Mouse (Mus musculus) bone marrow macrophage, adult 2 months (primary cell): ENCODE results near the gene Hoxd12.

ENCODE experiments used
- CTCF ChIP-seq: IDR thresholded peaks from 2 replicates; pipeline ENCODE4 v1.5.1; 2012; ENCODE audit warnings: low read depth, mild to moderate bottlenecking, low read length, moderate library complexity
- POLR2A ChIP-seq: IDR thresholded peaks from 2 replicates; pipeline ENCODE4 v1.6.1; 2012; ENCODE audit warnings: mild to moderate bottlenecking, low read depth, low read length, borderline replicate concordance

DNA sequence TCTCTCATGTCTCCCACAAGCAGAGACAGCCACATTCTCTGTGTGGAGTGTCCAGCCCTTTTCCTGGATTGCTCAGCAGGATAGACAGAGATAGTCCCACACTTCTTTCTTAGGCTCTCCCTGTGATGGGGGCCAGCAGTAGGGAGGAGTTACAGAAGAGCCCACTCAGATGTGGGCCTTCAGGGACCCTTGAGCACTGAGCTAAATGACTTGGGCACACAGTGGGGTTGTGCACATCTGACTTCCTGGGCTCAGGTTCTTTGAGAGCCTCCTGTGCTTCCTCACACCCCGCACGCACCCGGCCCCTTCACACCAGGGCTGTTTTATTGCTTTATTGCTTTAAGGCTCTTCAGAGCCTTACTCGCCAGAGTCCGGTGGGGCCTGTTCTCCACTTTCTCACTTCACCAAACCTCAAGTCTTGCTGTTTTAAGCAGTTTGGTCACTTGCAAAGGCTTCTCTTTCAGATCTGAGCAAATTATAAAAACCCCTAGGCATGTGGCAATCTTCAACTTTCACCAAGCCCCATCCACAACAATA is 46.2 kb downstream of the Hoxd12 start:
- TF ChIP-seq CTCF (no peak), POLR2A (no peak)
